Mouse (Mus musculus): ENCODE results near the gene Fscn3.

DNA sequence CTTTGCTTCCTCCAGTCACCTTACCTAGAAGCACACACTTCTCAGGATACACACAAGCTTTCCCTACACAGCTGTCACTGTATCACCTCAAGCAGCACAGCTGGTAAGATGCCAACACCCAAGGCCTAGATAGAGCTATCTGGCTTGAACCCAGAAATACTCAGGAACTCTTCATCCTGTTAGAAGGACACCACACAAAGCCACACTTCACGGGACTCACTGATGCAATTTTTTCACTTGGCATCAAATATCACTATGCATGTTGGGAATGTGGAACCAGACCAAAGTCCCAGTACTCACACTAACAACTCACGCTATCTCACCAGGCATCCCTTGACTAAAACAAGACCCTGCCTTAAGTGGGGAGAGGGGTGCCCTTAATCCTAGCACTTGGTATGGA is 7.9 kb upstream of the Fscn3 start:
- TF ChIP-seq CTCF (IDR thresholded peaks at IDR 0.05; ENCODE audit: low read depth, low read length) (no peak), POLR2A (IDR thresholded peaks at IDR 0.05; ENCODE audit: borderline replicate concordance, low read depth, low read length) (no peak)

Data from bone marrow macrophage, adult 2 months (primary cell).